20 mouse cellular contexts compared by ENCODE assay signal in the genomic region with DNA sequence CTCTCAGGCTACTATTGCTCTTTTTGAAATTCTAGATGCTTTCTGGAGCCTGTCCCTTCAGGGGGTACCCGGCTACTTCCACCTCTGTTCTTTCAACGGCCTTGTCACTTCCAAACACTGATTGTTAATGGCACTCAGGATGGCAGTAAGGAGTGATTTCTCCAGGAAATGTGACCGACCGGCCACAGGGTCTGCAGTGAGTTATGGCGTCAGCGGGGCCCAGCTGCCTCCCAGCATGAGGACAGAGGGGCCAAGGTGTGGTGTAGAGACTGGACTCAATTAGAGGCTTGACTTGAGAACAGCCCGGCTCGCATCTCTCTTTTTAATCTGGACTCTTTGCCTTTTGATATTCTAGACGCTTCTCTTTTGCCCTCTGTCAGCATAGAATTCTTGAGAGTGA. TPM values are rescaled to one million over a fixed set of nuclear protein-coding genes. Genes with fewer than 3 reads are reported as not detected.
DNase-seq lines count a peak whose midpoint lies in the region; ATAC-seq lines count a peak whose summit lies in the region.
"Had no signal": no experiment of that assay in that cellular context is flagged by ENCODE, and none has a peak within 500 bp of the region (broad histone marks: within the 10 kb centered on the region; RNA-seq: fewer than 3 reads in every experiment).

No protein-coding gene starts in this region.

- peaks cover 30% of the 10 kb centered on the region for H3K4me1 ChIP-seq in forebrain, embryonic 12.5 days
- peaks cover 5% of the 10 kb centered on the region; the same call in 1 of the 2 replicates for H3K4me1 ChIP-seq in forebrain, embryonic 15.5 days
- H3K4me1 ChIP-seq in kidney, embryonic 16.5 days (ENCODE audit: insufficient read depth, low read length) = 0 out of 2 replicates have a peak, but pooled peaks cover 8% of the 10 kb centered on the region
- H3K4me1 ChIP-seq in embryonic facial prominence, embryonic 10.5 days = peaks cover 45% of the 10 kb centered on the region
- H3K4me1 ChIP-seq: liver, embryonic 12.5 days had no signal

- ATAC-seq in forebrain, embryonic 12.5 days (ENCODE audit: low FRiP score) = no peak
- ATAC-seq in forebrain, embryonic 15.5 days (replicated peaks) = no peak
- no peak for ATAC-seq in kidney, embryonic 16.5 days (ENCODE audit: low FRiP score, low TSS enrichment)
- ATAC-seq: liver, embryonic 12.5 days had no signal

- 60% methylated on average over 9 of the region's 9 CpGs for WGBS in forebrain, embryonic 12.5 days
- WGBS in forebrain, embryonic 15.5 days = 59% methylated on average over 9 of the region's 9 CpGs
- WGBS in kidney, embryonic 16.5 days = 26% methylated on average over 9 of the region's 9 CpGs
- WGBS in embryonic facial prominence, embryonic 10.5 days = 34% methylated on average over 9 of the region's 9 CpGs

- H3K9ac ChIP-seq in forebrain, embryonic 12.5 days = no peak overlapping the region
- H3K9ac ChIP-seq in forebrain, embryonic 15.5 days (replicated peaks) = no peak overlapping the region
- no peak overlapping the region for H3K9ac ChIP-seq in kidney, embryonic 16.5 days (replicated peaks; ENCODE audit: low read length)
- H3K9ac ChIP-seq: limb, embryonic 13.5 days; liver, embryonic 12.5 days had no signal

- H3K27me3 ChIP-seq in forebrain, embryonic 12.5 days = peaks cover 26% of the 10 kb centered on the region
- H3K27me3 ChIP-seq in forebrain, embryonic 15.5 days = no peaks in the 10 kb centered on the region
- H3K27me3 ChIP-seq in kidney, embryonic 16.5 days (ENCODE audit: insufficient read depth, low read length) = no peaks in the 10 kb centered on the region
- peaks cover 52% of the 10 kb centered on the region for H3K27me3 ChIP-seq in embryonic facial prominence, embryonic 10.5 days (replicated peaks; ENCODE audit: low read depth, poor library complexity, severe bottlenecking)
- H3K27me3 ChIP-seq: limb, embryonic 13.5 days; liver, embryonic 12.5 days had no signal

- no peak for DNase-seq in kidney, postnatal 25 days
- DNase-seq in embryonic facial prominence, embryonic 10.5 days (ENCODE audit: low spot score) = peak; percentile 51
- DNase-seq in mesoderm, embryonic 11.5 days (ENCODE audit: low read depth, low spot score) = peak; percentile 29
- no peak for DNase-seq in urinary bladder, postnatal 25 days (ENCODE audit: low spot score)
- DNase-seq: adrenal gland, postnatal 25 days; cerebellum, adult 8-10 months; cerebellum, postnatal 36 days; gastrocnemius, postnatal 10 days; heart, adult 11 months; layer of hippocampus, postnatal 36 days; lung, adult 18-20 months; lung, postnatal 10 days; right cerebral cortex, postnatal 14 days had no signal

- H3K4me2 ChIP-seq in forebrain, embryonic 12.5 days = no peak overlapping the region
- no peak overlapping the region for H3K4me2 ChIP-seq in forebrain, embryonic 15.5 days (replicated peaks)
- no peak overlapping the region for H3K4me2 ChIP-seq in kidney, embryonic 16.5 days (replicated peaks; ENCODE audit: low read depth, low read length)
- H3K4me2 ChIP-seq: heart, embryonic 11.5 days; limb, embryonic 13.5 days; liver, embryonic 12.5 days had no signal

- no peak overlapping the region for H3K4me3 ChIP-seq in forebrain, embryonic 12.5 days (replicated peaks)
- H3K4me3 ChIP-seq in forebrain, embryonic 15.5 days = no peak overlapping the region
- no peak overlapping the region for H3K4me3 ChIP-seq in kidney, embryonic 16.5 days (ENCODE audit: low read length)
- no peak overlapping the region for H3K4me3 ChIP-seq in embryonic facial prominence, embryonic 10.5 days
- H3K4me3 ChIP-seq: layer of hippocampus, adult 2 months; limb, embryonic 13.5 days; liver, embryonic 12.5 days had no signal

- H3K36me3 ChIP-seq in forebrain, embryonic 12.5 days (replicated peaks) = no peaks in the 10 kb centered on the region
- H3K36me3 ChIP-seq in forebrain, embryonic 15.5 days = no peaks in the 10 kb centered on the region
- H3K36me3 ChIP-seq in kidney, embryonic 16.5 days (ENCODE audit: insufficient read depth, low read length) = no peaks in the 10 kb centered on the region
- H3K36me3 ChIP-seq in embryonic facial prominence, embryonic 10.5 days (replicated peaks) = no peaks in the 10 kb centered on the region
- H3K36me3 ChIP-seq: limb, embryonic 13.5 days; liver, embryonic 12.5 days had no signal

- no peaks in the 10 kb centered on the region for H3K9me3 ChIP-seq in forebrain, embryonic 12.5 days
- H3K9me3 ChIP-seq in forebrain, embryonic 15.5 days = no peaks in the 10 kb centered on the region
- H3K9me3 ChIP-seq in kidney, embryonic 16.5 days (ENCODE audit: low read length) = no peaks in the 10 kb centered on the region
- H3K9me3 ChIP-seq in embryonic facial prominence, embryonic 10.5 days = no peaks in the 10 kb centered on the region
- H3K9me3 ChIP-seq: limb, embryonic 13.5 days; liver, embryonic 12.5 days had no signal

- peak overlapping the region; percentile 53; the same call in 1 of the 2 replicates for H3K27ac ChIP-seq in forebrain, embryonic 12.5 days
- no peak overlapping the region for H3K27ac ChIP-seq in forebrain, embryonic 15.5 days (replicated peaks)
- peak overlapping the region; percentile 17; the same call in 1 of the 2 replicates for H3K27ac ChIP-seq in kidney, embryonic 16.5 days (ENCODE audit: low read length)
- peak overlapping the region; percentile 54 for H3K27ac ChIP-seq in embryonic facial prominence, embryonic 10.5 days (replicated peaks)
- H3K27ac ChIP-seq: layer of hippocampus, adult 2 months; limb, embryonic 13.5 days; liver, embryonic 12.5 days had no signal

RNA-seq across cellular contexts. Expression of gene Wnt5a, which starts 52.8 kb away (rescaled TPM):
- polyA plus RNA-seq in forebrain, embryonic 12.5 days (2016; fragmentation: Nextera tagmentation; extraction: Ambion mirVana) = 16.1 and 20.3 TPM in 2 replicates
- 14.2 and 17.4 TPM in 2 replicates for polyA plus RNA-seq in forebrain, embryonic 15.5 days (2015; fragmentation: Nextera tagmentation; extraction: Ambion mirVana)
- polyA plus RNA-seq in kidney, embryonic 16.5 days (2015; fragmentation: Nextera tagmentation; extraction: Ambion mirVana) = 26.0 and 27.9 TPM in 2 replicates
- 37.2 and 40.4 TPM in 2 replicates for polyA plus RNA-seq in embryonic facial prominence, embryonic 10.5 days (2016; fragmentation: Nextera tagmentation; extraction: Ambion mirVana)

Comparison
In these comparisons a context has a peak if more than half of its experiments do, and no peak if none do; other contexts are left out.
1. DNase-seq: peak in embryonic facial prominence, embryonic 10.5 days (single experiment) and mesoderm, embryonic 11.5 days (single experiment); none in kidney, postnatal 25 days (0 of 2) and urinary bladder, postnatal 25 days (single experiment).